Mouse (Mus musculus) Patski (cell line): ENCODE results near the gene Adam19. TPM values are rescaled to one million over a fixed set of nuclear protein-coding genes. Genes with fewer than 3 reads are reported as not detected.

ENCODE experiments used
- ATAC-seq: fragments of 100-300 bp; one replicate; pipeline ENCODE4 v1.8.0; 2021
- CTCF ChIA-PET: fragments of 350-600 bp; sonication (Branson Sonifier 250); formaldehyde crosslinking; loops from one replicate; lab custom pipeline; 2022; ENCODE audit warnings: inconsistent platforms; lab: Charles Lee
- POLR2A ChIA-PET: fragments of 350-600 bp; sonication (Branson Sonifier 250); formaldehyde crosslinking; loops from one replicate; lab custom pipeline; 2022; ENCODE audit warnings: antibody characterized with exemption, inconsistent platforms; lab: Charles Lee
- DNase-seq: peaks from one replicate; pipeline ENCODE4 v3.0.0-alpha.2; 2011; ENCODE audit warnings: low read depth, low spot score
- H3K27me3 ChIP-seq: fragments of 371-371 bp; one replicate; pipeline ENCODE4 v1.5.1; 2021
- CTCF ChIP-seq: fragments of 100-300 bp; IDR thresholded peaks from one replicate; pipeline ENCODE4 v1.5.1; 2021
- in situ Hi-C: fragments of 300-500 bp; cut with MboI; formaldehyde crosslinking; loops from 3 replicates; pipeline ENCODE4 v1.11.1; 2018; ENCODE audit warnings: low pct_unique_long_range_greater_than_20kb, mixed read lengths
- polyA plus RNA-seq: library from polyadenylated mRNA; unstranded; gene quantifications from one replicate; pipeline ENCODE4 v1.2.3, GENCODE M21; 2021

Adam19 gene
- polyA plus RNA-seq, 1 experiment from 2014 or later, result 0.08 TPM

GRCm38 (mm10) chr11:46109206-46109605, 53.4 kb downstream of the Adam19 start:
- no peaks in the 10 kb centered on the region for H3K27me3 ChIP-seq
- no peak for DNase-seq
- no peak for TF ChIP-seq CTCF
- in situ Hi-C loops, result no loop called here
- ChIA-PET CTCF (no interaction called here), POLR2A (no interaction called here)
- no peak for ATAC-seq

DNA sequence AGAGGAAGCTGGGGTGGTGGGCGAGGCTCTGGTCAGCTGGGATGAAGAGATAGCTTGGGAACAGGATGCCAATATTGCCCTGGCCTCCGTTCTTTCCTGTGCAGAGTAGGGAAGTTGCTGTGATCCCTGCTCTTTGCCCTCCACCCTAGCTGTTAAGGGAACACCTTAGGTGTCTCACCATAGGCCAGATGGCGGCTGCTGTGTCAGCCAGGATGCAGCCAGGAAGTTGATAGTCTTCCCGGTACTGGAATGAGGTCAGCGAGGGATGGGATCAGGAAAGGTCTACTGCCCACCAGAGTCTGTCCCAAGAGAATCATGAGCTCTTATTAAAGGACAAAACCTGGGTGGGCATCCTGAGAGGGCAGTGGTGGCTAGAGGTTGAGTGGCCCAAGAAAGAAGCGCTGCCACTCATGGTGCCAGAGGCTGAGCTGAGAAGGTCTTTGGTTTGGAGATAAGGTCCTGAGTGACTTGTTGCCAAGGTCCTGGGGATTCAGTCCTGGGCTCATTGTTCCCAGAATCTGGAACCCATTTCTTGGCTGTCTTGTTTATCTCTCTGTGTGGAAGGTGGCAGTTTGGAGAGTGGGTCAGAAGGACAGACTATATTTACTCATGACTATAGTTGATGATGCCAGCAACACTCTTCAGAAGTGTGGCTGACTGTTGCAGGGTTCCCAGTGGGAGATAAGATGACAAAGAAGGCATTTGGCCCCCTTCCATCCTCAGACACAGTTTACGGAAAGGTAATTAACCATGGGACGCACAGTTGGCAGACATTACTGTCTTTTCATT, 54.6 kb downstream of the Adam19 start:
- CTCF ChIA-PET, result no interaction called here
- POLR2A ChIA-PET, result no interaction called here
- in situ Hi-C loops, result no loop called here
- H3K27me3 ChIP-seq, result no peaks in the 10 kb centered on the region
- DNase-seq, result no peak
- no peak for ATAC-seq
- no peak for TF ChIP-seq CTCF

DNA sequence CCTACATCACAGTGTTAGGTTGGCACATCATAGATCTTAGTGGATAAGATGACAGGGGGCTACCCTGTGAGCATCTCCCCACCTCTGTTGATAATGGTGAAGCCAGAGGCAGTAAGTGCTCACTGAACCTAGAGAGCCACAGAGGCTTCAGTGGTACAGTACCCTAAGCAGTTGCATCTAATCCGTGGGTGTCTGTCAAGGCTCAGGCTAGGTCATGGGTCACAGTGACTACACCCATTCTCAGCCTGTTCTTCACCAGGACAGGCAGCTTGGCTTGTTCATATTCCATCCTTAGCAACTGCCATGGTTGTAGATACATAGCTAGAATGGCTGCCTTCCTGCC, 55.1 kb downstream of the Adam19 start:
- in situ Hi-C loops, result no loop called here
- ATAC-seq (no peak), DNase-seq (no peak)
- ChIA-PET CTCF (interaction anchor here (0.6 kb wide), 1 partner anchor 9 kb away, joined by 3 read pairs; no protein-coding TSS in a partner anchor), POLR2A (no interaction called here)
- TF ChIP-seq CTCF, result no peak
- no peaks in the 10 kb centered on the region for H3K27me3 ChIP-seq

- in situ Hi-C loops, result no loop called here
- ChIA-PET CTCF (no interaction called here), POLR2A (no interaction called here)
- TF ChIP-seq CTCF, result no peak
- no peaks in the 10 kb centered on the region for H3K27me3 ChIP-seq
- no peak for ATAC-seq
- no peak for DNase-seq
Observed at GRCm38 (mm10) chr11:46113211-46113610, 57.4 kb downstream of the Adam19 start.

DNA sequence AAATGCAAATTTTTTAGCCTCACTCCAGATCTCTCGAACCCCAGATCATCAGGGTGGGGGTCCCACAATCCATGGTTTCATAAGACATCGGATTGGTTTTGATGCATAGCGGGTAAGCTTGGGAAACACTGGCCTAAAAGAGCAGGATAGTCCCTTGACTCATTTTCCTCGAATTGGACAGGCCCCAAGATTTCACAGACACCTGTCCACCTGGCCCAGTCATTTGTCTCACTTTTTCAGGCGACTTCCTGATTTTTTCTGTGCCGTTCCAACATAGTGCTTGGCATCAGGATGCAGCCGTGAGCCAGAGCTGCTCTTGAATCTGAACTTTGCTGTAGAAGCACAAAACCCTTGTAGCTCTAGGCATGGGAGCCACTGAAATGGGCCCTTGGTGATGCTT, 58.4 kb downstream of the Adam19 start:
- CTCF ChIA-PET, result no interaction called here
- POLR2A ChIA-PET, result no interaction called here
- DNase-seq, result no peak
- H3K27me3 ChIP-seq, result no peaks in the 10 kb centered on the region
- no peak for TF ChIP-seq CTCF
- ATAC-seq, result no peak
- in situ Hi-C loops, result no loop called here

GRCm38 (mm10) chr11:46115011-46115410, 59.2 kb downstream of the Adam19 start:
- ChIA-PET CTCF (interaction anchor here (1.3 kb wide), 1 partner anchor 9 kb away, joined by 3 read pairs; no protein-coding TSS in a partner anchor), POLR2A (no interaction called here)
- no peak for DNase-seq
- no peaks in the 10 kb centered on the region for H3K27me3 ChIP-seq
- no peak for TF ChIP-seq CTCF
- ATAC-seq, result no peak
- in situ Hi-C loops, result no loop called here

DNA sequence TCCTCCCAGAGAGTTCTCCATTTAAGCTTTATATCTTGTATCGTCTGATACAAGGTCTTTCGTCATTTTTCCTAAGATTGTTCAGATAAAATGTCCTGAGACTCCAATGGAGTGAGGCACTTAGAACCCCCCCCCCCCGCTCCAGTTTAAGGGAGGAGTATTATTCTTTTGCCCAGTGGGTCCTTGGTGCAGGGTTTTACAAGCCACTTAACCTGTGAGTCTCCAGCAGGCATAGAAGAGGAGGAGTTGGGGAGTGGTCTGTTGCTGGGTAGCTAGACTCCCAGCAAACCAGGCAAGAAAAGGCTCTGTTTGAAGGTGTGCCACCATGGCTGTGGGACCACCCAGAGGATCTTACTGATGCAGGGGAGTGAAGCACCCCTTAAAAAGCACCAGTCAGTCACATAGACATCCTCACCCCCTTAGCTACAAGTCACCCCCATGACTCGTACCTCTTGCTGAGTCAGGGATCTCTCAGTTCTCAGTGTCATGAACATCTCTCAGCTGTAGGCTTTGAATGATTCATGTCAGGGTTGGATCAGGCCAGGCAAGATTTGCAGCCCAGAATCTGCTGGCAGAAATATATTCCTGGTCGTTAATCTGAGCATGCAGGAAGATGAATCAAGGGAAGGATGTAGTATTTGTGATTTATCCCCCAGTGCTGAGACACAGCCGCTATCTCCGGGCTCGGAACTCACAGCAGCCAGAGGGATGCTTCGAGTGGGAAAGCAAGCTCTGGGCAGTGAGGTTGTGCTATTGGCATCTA, 59.8 kb downstream of the Adam19 start:
- no peak for ATAC-seq
- in situ Hi-C loops, result no loop called here
- no peak for TF ChIP-seq CTCF
- no peaks in the 10 kb centered on the region for H3K27me3 ChIP-seq
- POLR2A ChIA-PET, result no interaction called here
- DNase-seq, result no peak
- CTCF ChIA-PET, result interaction anchor here (1.3 kb wide), 1 partner anchor 9 kb away, joined by 3 read pairs; no protein-coding TSS in a partner anchor

GRCm38 (mm10) chr11:46116510-46116909, 60.7 kb downstream of the Adam19 start:
- in situ Hi-C loops, result no loop called here
- POLR2A ChIA-PET, result no interaction called here
- no peak for TF ChIP-seq CTCF
- DNase-seq (no peak), ATAC-seq (no peak)
- H3K27me3 ChIP-seq, result no peaks in the 10 kb centered on the region
- CTCF ChIA-PET, result no interaction called here

- DNase-seq (no peak), ATAC-seq (no peak)
- H3K27me3 ChIP-seq, result no peaks in the 10 kb centered on the region
- in situ Hi-C loops, result no loop called here
- POLR2A ChIA-PET, result no interaction called here
- CTCF ChIA-PET, result interaction anchor here (1.1 kb wide), 1 partner anchor 8 kb away, joined by 3 read pairs; no protein-coding TSS in a partner anchor
- no peak for TF ChIP-seq CTCF
Observed at GRCm38 (mm10) chr11:46119624-46120023, 63.8 kb downstream of the Adam19 start.

DNA sequence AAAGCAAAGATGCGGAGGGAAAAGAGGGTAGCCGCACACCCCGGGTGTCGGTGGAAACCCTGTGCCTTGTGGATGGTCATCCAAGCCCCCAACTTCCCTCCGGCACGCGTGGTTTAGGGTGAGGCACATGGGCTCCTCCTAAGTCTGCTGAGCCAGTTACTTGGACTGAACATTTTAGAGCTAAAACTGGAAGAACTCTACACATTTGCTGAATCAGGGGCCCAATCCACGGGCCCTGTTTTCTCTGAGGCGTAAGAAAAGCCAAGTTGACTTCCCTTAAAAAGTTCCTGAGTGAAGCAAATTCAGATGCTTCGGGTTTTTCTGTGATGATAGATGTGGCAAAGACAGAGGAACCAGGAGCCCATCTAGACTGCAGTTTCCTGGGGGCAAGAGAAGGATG, 64.3 kb downstream of the Adam19 start:
- ATAC-seq (no peak), DNase-seq (no peak)
- in situ Hi-C loops, result no loop called here
- H3K27me3 ChIP-seq, result no peaks in the 10 kb centered on the region
- TF ChIP-seq CTCF, result no peak
- ChIA-PET POLR2A (no interaction called here), CTCF (interaction anchor here (1.1 kb wide), 1 partner anchor 9 kb away, joined by 3 read pairs; no protein-coding TSS in a partner anchor)

DNA sequence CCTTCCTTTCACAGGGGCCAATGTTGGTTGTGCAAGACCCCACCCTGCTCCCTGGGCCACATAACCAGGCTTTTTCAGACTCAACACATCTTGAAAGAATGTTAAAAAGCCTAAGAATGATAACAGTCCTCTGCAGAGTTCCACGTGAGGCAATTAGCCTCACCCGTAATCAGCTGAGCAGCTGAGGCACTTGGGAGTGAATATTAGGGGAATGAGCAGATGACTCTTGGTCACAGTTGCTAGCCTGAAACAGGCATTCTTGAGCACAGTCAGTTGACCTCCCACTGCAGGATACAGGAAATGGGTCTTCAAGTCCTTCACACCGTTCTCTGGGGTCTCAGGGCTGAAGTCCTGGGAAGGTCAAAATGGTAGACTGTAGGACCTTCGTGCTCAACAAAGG, 65.9 kb downstream of the Adam19 start:
- TF ChIP-seq CTCF, result no peak
- in situ Hi-C loops, result no loop called here
- ATAC-seq (no peak), DNase-seq (no peak)
- POLR2A ChIA-PET, result no interaction called here
- CTCF ChIA-PET, result no interaction called here
- no peaks in the 10 kb centered on the region for H3K27me3 ChIP-seq
